Mouse (Mus musculus): ENCODE data around the gene Wfdc15b. TPM values are rescaled to one million over a fixed set of nuclear protein-coding genes. Genes with fewer than 3 reads are reported as not detected.

The Wfdc15b gene
- total and polyA plus RNA-seq, 2 experiments from 2014 or later = not detected

- DNase-seq (ENCODE audit: low spot score) (no peak), ATAC-seq (ENCODE audit: low FRiP score) (no peak)
- no peak overlapping the region for H3K4me3 ChIP-seq (ENCODE audit: low read depth, low read length)
- H3K27me3 ChIP-seq (ENCODE audit: insufficient read depth, low read length) = peaks cover 24% of the 10 kb centered on the region
- no peak overlapping the region for H3K9ac ChIP-seq (replicated peaks; ENCODE audit: low read length, poor library complexity, severe bottlenecking)
- no peaks in the 10 kb centered on the region for H3K4me1 ChIP-seq (ENCODE audit: insufficient read depth, low read length)
- H3K36me3 ChIP-seq (ENCODE audit: insufficient read depth, low read length) = no peaks in the 10 kb centered on the region
- WGBS = 76% methylated on average over 8 of the region's 8 CpGs
- H3K9me3 ChIP-seq (ENCODE audit: low read length) = no peaks in the 10 kb centered on the region
- no peak overlapping the region for H3K4me2 ChIP-seq (ENCODE audit: low read depth, low read length, poor library complexity, severe bottlenecking)
- H3K27ac ChIP-seq (ENCODE audit: low read depth, low read length) = no peak overlapping the region
- TF ChIP-seq CTCF (IDR thresholded peaks at IDR 0.05) = no peak
Observed at GRCm38 (mm10) chr2:164174649-164175395, 46.6 kb downstream of the Wfdc15b start.

- no peak for TF ChIP-seq CTCF (IDR thresholded peaks at IDR 0.05)
- whole genome bisulfite sequencing = 76% methylated on average over 3 of the region's 3 CpGs
- H3K27me3 ChIP-seq (ENCODE audit: insufficient read depth, low read length) = peaks cover 38% of the 10 kb centered on the region
- no peak overlapping the region for H3K4me3 ChIP-seq (ENCODE audit: low read depth, low read length)
- no peak for ATAC-seq (ENCODE audit: low FRiP score)
- H3K9me3 ChIP-seq (ENCODE audit: low read length) = no peaks in the 10 kb centered on the region
- H3K9ac ChIP-seq (replicated peaks; ENCODE audit: low read length, poor library complexity, severe bottlenecking) = no peak overlapping the region
- no peaks in the 10 kb centered on the region for H3K4me1 ChIP-seq (ENCODE audit: insufficient read depth, low read length)
- DNase-seq (ENCODE audit: low spot score) = no peak
- H3K4me2 ChIP-seq (ENCODE audit: low read depth, low read length, poor library complexity, severe bottlenecking) = no peak overlapping the region
- no peaks in the 10 kb centered on the region for H3K36me3 ChIP-seq (ENCODE audit: insufficient read depth, low read length)
- no peak overlapping the region for H3K27ac ChIP-seq (ENCODE audit: low read depth, low read length)
Observed at GRCm38 (mm10) chr2:164173394-164173793, 48.1 kb downstream of the Wfdc15b start.

- peak within 1 kb of the TSS; percentile 33 for H3K4me3 ChIP-seq (ENCODE audit: low read depth, low read length)
- H3K4me2 ChIP-seq (ENCODE audit: low read depth, low read length, poor library complexity, severe bottlenecking) = peak within 1 kb of the TSS; percentile 58
- no peaks in the 10 kb centered on the region for H3K36me3 ChIP-seq (ENCODE audit: insufficient read depth, low read length)
- no peak for TF ChIP-seq CTCF (IDR thresholded peaks at IDR 0.05)
- WGBS = 1% methylated on average over 29 of the region's 29 CpGs
- H3K9me3 ChIP-seq (ENCODE audit: low read length) = no peaks in the 10 kb centered on the region
- H3K4me1 ChIP-seq (ENCODE audit: insufficient read depth, low read length) = no peaks in the 10 kb centered on the region
- no peak for DNase-seq (ENCODE audit: low spot score)
- H3K27ac ChIP-seq (ENCODE audit: low read depth, low read length) = no peak within 1 kb of the TSS
- H3K9ac ChIP-seq (replicated peaks; ENCODE audit: low read length, poor library complexity, severe bottlenecking) = no peak within 1 kb of the TSS
- peaks cover 63% of the 10 kb centered on the region for H3K27me3 ChIP-seq (ENCODE audit: insufficient read depth, low read length)
- no peak for ATAC-seq (ENCODE audit: low FRiP score)
Observed at GRCm38 (mm10) chr2:164170902-164171301, 50.6 kb downstream of the Wfdc15b start, which contains the start of gene Kcns1. Gene Kcns1 (minus strand): TSS chr2:164171113.

DNA sequence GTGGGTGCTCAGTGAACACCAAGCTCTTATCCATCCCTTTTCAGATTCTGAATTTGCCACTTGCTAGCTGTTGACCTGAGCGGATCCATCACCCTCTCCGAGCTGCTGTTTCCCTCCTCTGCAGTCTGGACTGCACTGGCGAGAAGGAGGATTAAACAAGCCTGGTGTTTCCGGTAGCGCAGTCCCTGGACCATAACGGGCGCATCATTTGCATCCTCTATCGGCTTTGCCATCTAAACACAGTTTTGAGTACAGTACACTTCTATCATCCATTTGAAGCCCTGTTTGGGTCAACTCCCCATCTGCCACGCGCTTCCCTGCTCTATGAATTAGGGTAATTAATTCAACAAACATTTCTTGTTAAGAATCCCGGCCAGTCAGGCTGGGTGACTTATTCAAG lies 51.1 kb downstream of the Wfdc15b start:
- no peaks in the 10 kb centered on the region for H3K36me3 ChIP-seq (ENCODE audit: insufficient read depth, low read length)
- no peak overlapping the region for H3K9ac ChIP-seq (replicated peaks; ENCODE audit: low read length, poor library complexity, severe bottlenecking)
- no peak for ATAC-seq (ENCODE audit: low FRiP score)
- H3K4me1 ChIP-seq (ENCODE audit: insufficient read depth, low read length) = no peaks in the 10 kb centered on the region
- peaks cover 64% of the 10 kb centered on the region for H3K27me3 ChIP-seq (ENCODE audit: insufficient read depth, low read length)
- peak overlapping the region; percentile 33 for H3K4me3 ChIP-seq (ENCODE audit: low read depth, low read length)
- peak overlapping the region; percentile 58 for H3K4me2 ChIP-seq (ENCODE audit: low read depth, low read length, poor library complexity, severe bottlenecking)
- no peak for TF ChIP-seq CTCF (IDR thresholded peaks at IDR 0.05)
- DNase-seq (ENCODE audit: low spot score) = no peak
- WGBS = 4% methylated on average over 11 of the region's 11 CpGs
- no peak overlapping the region for H3K27ac ChIP-seq (ENCODE audit: low read depth, low read length)
- H3K9me3 ChIP-seq (ENCODE audit: low read length) = no peaks in the 10 kb centered on the region

DNA sequence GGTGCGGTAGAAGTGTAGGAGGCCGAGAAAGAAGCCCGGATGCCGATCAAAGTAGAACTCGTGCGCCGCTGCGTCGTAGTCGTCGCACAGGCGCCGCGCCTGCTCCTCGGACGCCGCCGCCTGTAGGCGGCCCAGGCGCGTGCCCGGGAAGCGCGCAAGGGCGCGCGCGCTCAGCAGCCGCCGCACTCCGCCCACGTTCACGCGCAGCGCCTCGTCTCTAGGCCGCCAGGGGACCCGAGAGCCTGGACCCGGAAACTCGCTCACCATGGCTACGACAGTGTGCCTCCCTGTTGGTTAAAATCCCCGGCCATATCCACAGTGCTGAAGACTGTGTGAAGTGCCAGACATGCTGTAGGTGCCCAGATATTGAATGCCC lies 52.9 kb downstream of the Wfdc15b start:
- peak; percentile 75 for ATAC-seq (ENCODE audit: low FRiP score)

More for the DNA sequence above, 52.9 kb downstream of the Wfdc15b start:
- Histone ChIP-seq H3K27ac (ENCODE audit: low read depth, low read length) (no peak overlapping the region), H3K27me3 (ENCODE audit: insufficient read depth, low read length) (peaks cover 61% of the 10 kb centered on the region), H3K4me3 (ENCODE audit: low read depth, low read length) (peak overlapping the region; percentile 40), H3K4me2 (ENCODE audit: low read depth, low read length, poor library complexity, severe bottlenecking) (peak overlapping the region; percentile 58), H3K9me3 (ENCODE audit: low read length) (no peaks in the 10 kb centered on the region), H3K36me3 (ENCODE audit: insufficient read depth, low read length) (no peaks in the 10 kb centered on the region), H3K4me1 (ENCODE audit: insufficient read depth, low read length) (no peaks in the 10 kb centered on the region), H3K9ac (replicated peaks; ENCODE audit: low read length, poor library complexity, severe bottlenecking) (peak overlapping the region; percentile 55; the same call in 1 of the 2 replicates)
- peak; percentile 60 for DNase-seq (ENCODE audit: low spot score)
- WGBS = 9% methylated on average over 40 of the region's 42 CpGs
- TF ChIP-seq CTCF (IDR thresholded peaks at IDR 0.05) = peak; percentile 38; the same call in 1 of the 2 replicates

All from midbrain, postnatal 0 days (tissue).